Mouse (Mus musculus): ENCODE data around the gene Rasgrp4.
"Not testable (repeated sequence)": the region's sequence is repeated elsewhere in the genome, so short reads cannot be mapped to it uniquely, and the experiment has no call there.

The Rasgrp4 gene

GRCm38 (mm10) chr7:29134693-29135386 is at the start of gene Rasgrp4:
Gene Rasgrp4, plus strand, starts transcription at chr7:29134851.
- in situ Hi-C loops (cut with MboI; ENCODE audit: low sequenced_read_pairs), result no loop called here

GRCm38 (mm10) chr7:29085981-29086380 is 48.7 kb upstream of the Rasgrp4 start:
- in situ Hi-C loops (cut with MboI; ENCODE audit: low sequenced_read_pairs), result no loop called here

- in situ Hi-C loops (cut with MboI; ENCODE audit: low sequenced_read_pairs), result no loop called here
These were observed 47.7 kb upstream of the Rasgrp4 start for GRCm38 (mm10) chr7:29086902-29087301.

- in situ Hi-C loops (cut with MboI; ENCODE audit: low sequenced_read_pairs), result no loop called here
These were observed 45.8 kb upstream of the Rasgrp4 start for GRCm38 (mm10) chr7:29088817-29089216.

- in situ Hi-C loops (cut with MboI; ENCODE audit: low sequenced_read_pairs), result no loop called here
These were observed 37.5 kb upstream of the Rasgrp4 start for GRCm38 (mm10) chr7:29097131-29097530.

GRCm38 (mm10) chr7:29101286-29102017 is 33.2 kb upstream of the Rasgrp4 start:
- in situ Hi-C loops (cut with MboI; ENCODE audit: low sequenced_read_pairs), result no loop called here

GRCm38 (mm10) chr7:29108992-29109955 is 25.4 kb upstream of the Rasgrp4 start:
- in situ Hi-C loops (cut with MboI; ENCODE audit: low sequenced_read_pairs), result no loop called here

GRCm38 (mm10) chr7:29118142-29118851 is 16.4 kb upstream of the Rasgrp4 start:
- in situ Hi-C loops (cut with MboI; ENCODE audit: low sequenced_read_pairs), result no loop called here

- in situ Hi-C loops (cut with MboI; ENCODE audit: low sequenced_read_pairs), result no loop called here
These were observed 15.1 kb upstream of the Rasgrp4 start for GRCm38 (mm10) chr7:29119526-29119925.

GRCm38 (mm10) chr7:29122821-29123220 is 11.8 kb upstream of the Rasgrp4 start:
- in situ Hi-C loops (cut with MboI; ENCODE audit: low sequenced_read_pairs), result no loop called here

- in situ Hi-C loops (cut with MboI; ENCODE audit: low sequenced_read_pairs), result no loop called here
These were observed 10.9 kb upstream of the Rasgrp4 start for GRCm38 (mm10) chr7:29123531-29124358.

GRCm38 (mm10) chr7:29124970-29125369 is 9.7 kb upstream of the Rasgrp4 start, which contains the start of gene Ryr1:
Gene Ryr1, minus strand, starts transcription at chr7:29125179.
- in situ Hi-C loops (cut with MboI; ENCODE audit: low sequenced_read_pairs), result no loop called here

GRCm38 (mm10) chr7:29126173-29126915 is 8.3 kb upstream of the Rasgrp4 start:
- in situ Hi-C loops (cut with MboI; ENCODE audit: low sequenced_read_pairs), result no loop called here

- in situ Hi-C loops (cut with MboI; ENCODE audit: low sequenced_read_pairs), result no loop called here
These were observed 5.9 kb upstream of the Rasgrp4 start for GRCm38 (mm10) chr7:29128725-29129124.

- in situ Hi-C loops (cut with MboI; ENCODE audit: low sequenced_read_pairs), result no loop called here
These were observed 421 bp upstream of the Rasgrp4 start for GRCm38 (mm10) chr7:29134230-29134629.

GRCm38 (mm10) chr7:29137429-29137828 is 2.8 kb downstream of the Rasgrp4 start:
- in situ Hi-C loops (cut with MboI; ENCODE audit: low sequenced_read_pairs), result no loop called here

- in situ Hi-C loops (cut with MboI; ENCODE audit: low sequenced_read_pairs), result not testable (repeated sequence)
These were observed 4.6 kb downstream of the Rasgrp4 start for GRCm38 (mm10) chr7:29139237-29139636.

- in situ Hi-C loops (cut with MboI; ENCODE audit: low sequenced_read_pairs), result no loop called here
These were observed 6.8 kb downstream of the Rasgrp4 start for GRCm38 (mm10) chr7:29141416-29141815.

GRCm38 (mm10) chr7:29144006-29144405 is 9.4 kb downstream of the Rasgrp4 start:
- in situ Hi-C loops (cut with MboI; ENCODE audit: low sequenced_read_pairs), result no loop called here
